Mouse (Mus musculus) MEL-GATA-1-ER (cell line): ENCODE results near the gene Zc2hc1c.
A peak's percentile ranks its signal among the peaks of the same experiment; 100 is the strongest.

Experiments used
- DNase-seq: peaks from one replicate; pipeline ENCODE4 v3.0.0-alpha.2; 2012; ENCODE audit warnings: low read depth; ENCODE audit errors: extremely low read depth

Zc2hc1c gene

GRCm38 (mm10) chr12:85338815-85339214 is 50.4 kb downstream of the Zc2hc1c start:
- DNase-seq, result no peak

GRCm38 (mm10) chr12:85339243-85339729 is 50.9 kb downstream of the Zc2hc1c start, which contains the start of gene Nek9:
Gene Nek9, minus strand, starts transcription at chr12:85339362.
- peak; percentile 77 for DNase-seq

GRCm38 (mm10) chr12:85339947-85340346 is 51.6 kb downstream of the Zc2hc1c start:
- peak; percentile 70 for DNase-seq

- DNase-seq, result peak; percentile 26
These were observed 52.7 kb downstream of the Zc2hc1c start for GRCm38 (mm10) chr12:85341131-85341530.

GRCm38 (mm10) chr12:85342310-85342709 is 53.9 kb downstream of the Zc2hc1c start:
- no peak for DNase-seq

- DNase-seq, result no peak
These were observed 55.9 kb downstream of the Zc2hc1c start for GRCm38 (mm10) chr12:85344252-85344651.

GRCm38 (mm10) chr12:85345559-85345958 is 57.2 kb downstream of the Zc2hc1c start:
- DNase-seq, result no peak

- DNase-seq, result peak; percentile 46
These were observed 58.0 kb downstream of the Zc2hc1c start for GRCm38 (mm10) chr12:85346374-85346773.

- no peak for DNase-seq
These were observed 58.8 kb downstream of the Zc2hc1c start for GRCm38 (mm10) chr12:85347196-85347595.

GRCm38 (mm10) chr12:85348338-85348737 is 59.9 kb downstream of the Zc2hc1c start:
- no peak for DNase-seq
